Mouse (Mus musculus): Measurements from ENCODE around the gene Rcsd1.

GRCm38 (mm10) chr1:165629975-165630374, 79.6 kb downstream of the Rcsd1 start:
- TF ChIP-seq CTCF (IDR thresholded peaks at IDR 0.05; ENCODE audit: low read depth) = no peak
- TF ChIP-seq EP300 (IDR thresholded peaks at IDR 0.05; ENCODE audit: low read depth) = no peak

Measured in liver, postnatal 0 days (tissue).